Mouse (Mus musculus) left cerebral cortex, adult 8-10 months (tissue): ENCODE measurements around the gene Map3k13. TPM values are rescaled to one million over a fixed set of nuclear protein-coding genes. Genes with fewer than 3 reads are reported as not detected.
"Not testable (repeated sequence)": the region's sequence is repeated elsewhere in the genome, so short reads cannot be mapped to it uniquely, and the experiment has no call there.

Experiments used
- DNase-seq, 2 experiments: peaks; one replicate each; pipeline ENCODE4 v3.0.0; 2022; ENCODE audit warnings: low spot score in 2 of 2
- total RNA-seq, 4 experiments: library from RNA; stranded (reverse); gene quantifications; 2 replicates each; pipeline ENCODE4 v1.2.4; 2022

Map3k13 gene
- total RNA-seq, 4 experiments from 2014 or later: 13.6 to 17.6 (median 15.8) TPM

GRCm38 (mm10) chr16:21807786-21808185 is 13.6 kb downstream of the Map3k13 start:
- not testable (repeated sequence) for DNase-seq

GRCm38 (mm10) chr16:21813164-21813834 is 19.2 kb downstream of the Map3k13 start:
- DNase-seq: no peak

GRCm38 (mm10) chr16:21814861-21815668 is 20.9 kb downstream of the Map3k13 start:
- peak; percentile 28 to 41 for DNase-seq

GRCm38 (mm10) chr16:21815669-21816010 is 21.5 kb downstream of the Map3k13 start:
- DNase-seq: no peak

- DNase-seq: no peak
Measured at GRCm38 (mm10) chr16:21818132-21818531, 24.0 kb downstream of the Map3k13 start.

- DNase-seq: no peak
Measured at GRCm38 (mm10) chr16:21818629-21819028, 24.5 kb downstream of the Map3k13 start.

GRCm38 (mm10) chr16:21825612-21826031 is 31.5 kb downstream of the Map3k13 start:
- DNase-seq: no peak

- DNase-seq: no peak
Measured at GRCm38 (mm10) chr16:21827153-21827552, 33.0 kb downstream of the Map3k13 start.

- DNase-seq: no peak
Measured at GRCm38 (mm10) chr16:21827581-21827980, 33.4 kb downstream of the Map3k13 start.

GRCm38 (mm10) chr16:21829711-21830110 is 35.6 kb downstream of the Map3k13 start:
- DNase-seq: no peak

GRCm38 (mm10) chr16:21830784-21831183 is 36.6 kb downstream of the Map3k13 start:
- DNase-seq: no peak

- DNase-seq: no peak
Measured at GRCm38 (mm10) chr16:21831764-21832163, 37.6 kb downstream of the Map3k13 start.

GRCm38 (mm10) chr16:21833469-21833868 is 39.3 kb downstream of the Map3k13 start:
- no peak for DNase-seq

- no peak for DNase-seq
Measured at GRCm38 (mm10) chr16:21833970-21834369, 39.8 kb downstream of the Map3k13 start.

- no peak for DNase-seq
Measured at GRCm38 (mm10) chr16:21834866-21835583, 40.9 kb downstream of the Map3k13 start.

- DNase-seq: no peak
Measured at GRCm38 (mm10) chr16:21835584-21835931, 41.4 kb downstream of the Map3k13 start.

- no peak for DNase-seq
Measured at GRCm38 (mm10) chr16:21836311-21837072, 42.3 kb downstream of the Map3k13 start.

- no peak for DNase-seq
Measured at GRCm38 (mm10) chr16:21837694-21838093, 43.5 kb downstream of the Map3k13 start.

GRCm38 (mm10) chr16:21845800-21846671 is 51.9 kb downstream of the Map3k13 start:
- DNase-seq: peak; percentile 17 to 80

- DNase-seq: no peak
Measured at GRCm38 (mm10) chr16:21848444-21848843, 54.3 kb downstream of the Map3k13 start.
